ENCODE assay signal across 28 mouse cellular contexts in genomic region chr16:58068654-58069271, GRCm38 (mm10).
DNase-seq lines count a peak whose midpoint lies in the region; ATAC-seq and TF ChIP-seq lines count a peak whose summit lies in the region.
"Had no signal": no experiment of that assay in that cellular context is flagged by ENCODE, and none has a peak within 500 bp of the region (broad histone marks: within the 10 kb centered on the region; RNA-seq: fewer than 3 reads in every experiment).

No protein-coding gene starts in this region.

- no peak for TF ChIP-seq CTCF in brain, embryonic 14.5 days (IDR thresholded peaks at IDR 0.05; ENCODE audit: borderline replicate concordance, extremely low read depth, insufficient read depth, insufficient read length)

- 72% methylated on average over 3 of the region's 3 CpGs for WGBS in hindbrain, embryonic 14.5 days
- 73% methylated on average over 3 of the region's 3 CpGs for WGBS in hindbrain, embryonic 11.5 days

- H3K4me3 ChIP-seq in hindbrain, embryonic 14.5 days (replicated peaks; ENCODE audit: low read length): no peak overlapping the region
- no peak overlapping the region for H3K4me3 ChIP-seq in hindbrain, embryonic 11.5 days (ENCODE audit: low read depth, low read length)
- H3K4me3 ChIP-seq: embryonic facial prominence, embryonic 12.5 days; heart, adult 2 months; heart, embryonic 12.5 days; intestine, embryonic 15.5 days; layer of hippocampus, adult 2 months; left cerebral cortex, adult 2 months; limb, embryonic 13.5 days; megakaryocyte, embryonic 14.5 days; midbrain, embryonic 12.5 days; stomach, embryonic 15.5 days had no signal

- no peak for TF ChIP-seq POLR2A in brain, embryonic 14.5 days (IDR thresholded peaks at IDR 0.05; ENCODE audit: borderline replicate concordance, extremely low read depth, insufficient read depth, insufficient read length, poor library complexity, severe bottlenecking)

- no peak for ATAC-seq in hindbrain, embryonic 14.5 days (ENCODE audit: low FRiP score)
- ATAC-seq in hindbrain, embryonic 11.5 days (ENCODE audit: low FRiP score): no peak
- ATAC-seq: intestine, embryonic 15.5 days had no signal

- H3K27me3 ChIP-seq in hindbrain, embryonic 14.5 days (ENCODE audit: control insufficient read depth, insufficient read depth, low read length): no peaks in the 10 kb centered on the region
- no peaks in the 10 kb centered on the region for H3K27me3 ChIP-seq in hindbrain, embryonic 11.5 days (ENCODE audit: control insufficient read depth, insufficient read depth, low read length)
- H3K27me3 ChIP-seq: embryonic facial prominence, embryonic 12.5 days; heart, embryonic 12.5 days; intestine, embryonic 15.5 days; limb, embryonic 13.5 days; megakaryocyte, embryonic 14.5 days; midbrain, embryonic 12.5 days; stomach, embryonic 15.5 days had no signal

- H3K27ac ChIP-seq in hindbrain, embryonic 14.5 days: no peak overlapping the region
- H3K27ac ChIP-seq in hindbrain, embryonic 11.5 days (ENCODE audit: low read depth, low read length): no peak overlapping the region
- H3K27ac ChIP-seq: embryonic facial prominence, embryonic 12.5 days; heart, adult 2 months; intestine, embryonic 15.5 days; layer of hippocampus, adult 2 months; left cerebral cortex, adult 2 months; limb, embryonic 13.5 days; midbrain, embryonic 12.5 days; stomach, embryonic 15.5 days had no signal

- no peaks in the 10 kb centered on the region for H3K36me3 ChIP-seq in hindbrain, embryonic 14.5 days (replicated peaks; ENCODE audit: control insufficient read depth, insufficient read depth)
- H3K36me3 ChIP-seq in hindbrain, embryonic 11.5 days (ENCODE audit: control insufficient read depth, insufficient read depth, low read length): no peaks in the 10 kb centered on the region
- H3K36me3 ChIP-seq: embryonic facial prominence, embryonic 12.5 days; G1E; heart, embryonic 12.5 days; intestine, embryonic 15.5 days; limb, embryonic 13.5 days; midbrain, embryonic 12.5 days; stomach, embryonic 15.5 days had no signal

- no peak overlapping the region for H3K4me2 ChIP-seq in hindbrain, embryonic 14.5 days (replicated peaks)
- no peak overlapping the region for H3K4me2 ChIP-seq in hindbrain, embryonic 11.5 days (replicated peaks; ENCODE audit: low read depth, low read length)
- H3K4me2 ChIP-seq: embryonic facial prominence, embryonic 12.5 days; heart, embryonic 12.5 days; intestine, embryonic 15.5 days; limb, embryonic 13.5 days; liver, embryonic 11.5 days; midbrain, embryonic 12.5 days; stomach, embryonic 15.5 days had no signal

- H3K9me3 ChIP-seq in hindbrain, embryonic 14.5 days (ENCODE audit: control insufficient read depth, low read length): no peaks in the 10 kb centered on the region
- H3K9me3 ChIP-seq in hindbrain, embryonic 11.5 days (ENCODE audit: control insufficient read depth, low read length): no peaks in the 10 kb centered on the region
- H3K9me3 ChIP-seq: embryonic facial prominence, embryonic 12.5 days; G1E; heart, embryonic 12.5 days; intestine, embryonic 15.5 days; limb, embryonic 13.5 days; megakaryocyte, embryonic 14.5 days; midbrain, embryonic 12.5 days; stomach, embryonic 15.5 days had no signal

- H3K4me1 ChIP-seq in hindbrain, embryonic 14.5 days (replicated peaks; ENCODE audit: control insufficient read depth, insufficient read depth, low read length): no peaks in the 10 kb centered on the region
- H3K4me1 ChIP-seq in hindbrain, embryonic 11.5 days (replicated peaks; ENCODE audit: control insufficient read depth, insufficient read depth, low read length): no peaks in the 10 kb centered on the region
- H3K4me1 ChIP-seq: embryonic facial prominence, embryonic 12.5 days; heart, embryonic 12.5 days; intestine, embryonic 15.5 days; limb, embryonic 13.5 days; megakaryocyte, embryonic 14.5 days; midbrain, embryonic 12.5 days; stomach, embryonic 15.5 days had no signal

- peak; percentile 33 to 66 for DNase-seq in cerebellum, postnatal 14 days
- no peak for DNase-seq in cerebellum, adult 11 months
- DNase-seq in hindbrain, embryonic 14.5 days (ENCODE audit: low spot score): peak; percentile 26
- DNase-seq in hindbrain, embryonic 11.5 days (ENCODE audit: low spot score): no peak
- DNase-seq in layer of hippocampus, postnatal 14 days (ENCODE audit: low spot score in 2 of 2): peak; percentile 3 to 7
- no peak for DNase-seq in layer of hippocampus, postnatal 10 days (ENCODE audit: low spot score in 2 of 2)
- DNase-seq in brain, embryonic 14.5 days (ENCODE audit: low read depth): peak; percentile 71
- no peak for DNase-seq in retina, embryonic 14.5 days (ENCODE audit: low spot score)
- DNase-seq: adrenal gland, adult 8-10 months; cerebellum, adult 18-20 months; embryo, embryonic 11 days; heart, adult 2 months; heart, postnatal 4 days; kidney, adult 2 months; kidney, postnatal 36 days; lung, postnatal 4 days; right cerebral cortex, postnatal 25 days had no signal

- H3K9ac ChIP-seq in hindbrain, embryonic 14.5 days: no peak overlapping the region
- no peak overlapping the region for H3K9ac ChIP-seq in hindbrain, embryonic 11.5 days (ENCODE audit: low read depth, low read length)
- H3K9ac ChIP-seq: embryonic facial prominence, embryonic 12.5 days; heart, embryonic 12.5 days; intestine, embryonic 15.5 days; limb, embryonic 13.5 days; midbrain, embryonic 12.5 days; stomach, embryonic 15.5 days had no signal

Comparison
In these comparisons a context has a peak if more than half of its experiments do, and no peak if none do; other contexts are left out.
1. DNase-seq: peak in cerebellum, postnatal 14 days (2 of 2), hindbrain, embryonic 14.5 days (single experiment), layer of hippocampus, postnatal 14 days (2 of 2) and brain, embryonic 14.5 days (single experiment); none in cerebellum, adult 11 months (single experiment), hindbrain, embryonic 11.5 days (single experiment), layer of hippocampus, postnatal 10 days (0 of 2) and retina, embryonic 14.5 days (single experiment).